Mouse (Mus musculus) liver, postnatal 0 days (tissue): ENCODE data around the gene Micall2.

Experiments used
- CTCF ChIP-seq: sonication (generic); IDR thresholded peaks from 2 replicates; pipeline ENCODE4 v1.5.1; 2016; ENCODE audit warnings: antibody characterized with exemption, low read depth
- EP300 ChIP-seq: IDR thresholded peaks from 2 replicates; pipeline ENCODE4 v1.6.1; 2016; ENCODE audit warnings: antibody characterized with exemption, low read depth, mild to moderate bottlenecking

GRCm38 (mm10) chr5:139732634-139733107 is 3.5 kb downstream of the Micall2 start:
- no peak for TF ChIP-seq EP300
- no peak for TF ChIP-seq CTCF
